Mouse (Mus musculus) sigmoid colon, adult 10 weeks (tissue): ENCODE data around the gene Cadps2. TPM values are rescaled to one million over a fixed set of nuclear protein-coding genes. Genes with fewer than 3 reads are reported as not detected.

Source experiments
- polyA plus RNA-seq: library from polyadenylated mRNA; stranded (reverse); fragments of 350-450 nt; fragmentation: Illumina TruSeq; extraction: RNeasy Lipid Tissue Mini Kit (QIAGEN cat#74804); gene quantifications from one replicate; pipeline ENCODE4 v1.2.3, GENCODE M21; 2014; ENCODE audit warnings: low read depth, low replicate concordance

Cadps2 gene
- 50.2 TPM for polyA plus RNA-seq

GRCm38 (mm10) chr6:23839009-23839811 lies at the start of gene Cadps2:
Gene Cadps2, minus strand, starts transcription at chr6:23839421.

GRCm38 (mm10) chr6:23655036-23655435 lies 184.2 kb downstream of the Cadps2 start, which contains the start of gene Rnf148:
Gene Rnf148, minus strand, starts transcription at chr6:23655136.

GRCm38 (mm10) chr6:23650205-23650604 lies 189.0 kb downstream of the Cadps2 start, which contains the start of gene Rnf133:
Gene Rnf133, minus strand, starts transcription at chr6:23650305.

GRCm38 (mm10) chr6:23248313-23249052 lies 590.7 kb downstream of the Cadps2 start, which contains the start of gene Fezf1:
Gene Fezf1, minus strand, starts transcription at chr6:23248362.

Other genes with a start within 250 kb of the Cadps2 start
- gene Rnf133, start 189.1 kb downstream of the Cadps2 start, polyA plus RNA-seq, result not detected
- not detected for gene Rnf148, start 184.3 kb downstream of the Cadps2 start, polyA plus RNA-seq
- gene Tas2r118, start 130.6 kb upstream of the Cadps2 start, polyA plus RNA-seq, result not detected